Mouse (Mus musculus) urinary bladder, adult 2 months (tissue): ENCODE data around the gene Sema3e. TPM values are rescaled to one million over a fixed set of nuclear protein-coding genes. Genes with fewer than 3 reads are reported as not detected.

Experiments
- DNase-seq: peaks from one replicate; pipeline ENCODE4 v3.0.0; 2022; ENCODE audit warnings: low spot score
- polyA plus RNA-seq: library from polyadenylated mRNA; depleted of rRNA; stranded (reverse); fragments of >200 nt; gene quantifications from 2 replicates; pipeline ENCODE4 v1.2.3, GENCODE M21; 2012

Gene Sema3e
- polyA plus RNA-seq, 1 experiment, result 1.1 TPM

- no peak for DNase-seq
Measured at GRCm38 (mm10) chr5:14073152-14073551, 48.1 kb downstream of the Sema3e start.

- DNase-seq, result no peak
Measured at GRCm38 (mm10) chr5:14088100-14088499, 63.0 kb downstream of the Sema3e start.

- no peak for DNase-seq
Measured at GRCm38 (mm10) chr5:14089875-14090608, 65.0 kb downstream of the Sema3e start.

- no peak for DNase-seq
Measured at GRCm38 (mm10) chr5:14090609-14090969, 65.5 kb downstream of the Sema3e start.

- DNase-seq, result no peak
Measured at GRCm38 (mm10) chr5:14092262-14092776, 67.2 kb downstream of the Sema3e start.

- DNase-seq, result no peak
Measured at GRCm38 (mm10) chr5:14096196-14096595, 71.1 kb downstream of the Sema3e start.

DNA sequence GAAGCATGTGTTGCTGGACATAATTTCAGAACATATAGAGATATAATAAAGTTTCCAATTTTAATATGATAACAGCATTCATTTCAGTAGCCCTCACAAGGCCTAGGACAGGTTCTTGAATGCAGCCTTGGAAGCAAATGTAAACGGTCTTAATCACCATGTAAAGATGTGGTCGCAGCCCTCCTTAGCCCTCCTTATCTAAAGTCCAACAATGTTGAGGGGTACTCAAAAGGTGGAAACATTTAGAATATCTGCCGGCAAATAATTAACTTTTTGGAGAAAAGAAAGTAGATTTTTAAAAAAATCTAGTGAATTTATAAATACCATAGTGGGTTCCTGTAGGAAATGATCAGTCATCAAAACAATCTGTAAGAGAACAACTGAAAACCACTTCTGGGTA, 73.6 kb downstream of the Sema3e start:
- no peak for DNase-seq

GRCm38 (mm10) chr5:14107365-14107764, 82.3 kb downstream of the Sema3e start:
- no peak for DNase-seq

GRCm38 (mm10) chr5:14109001-14109400, 83.9 kb downstream of the Sema3e start:
- no peak for DNase-seq

GRCm38 (mm10) chr5:14111401-14111800, 86.3 kb downstream of the Sema3e start:
- DNase-seq, result no peak

DNA sequence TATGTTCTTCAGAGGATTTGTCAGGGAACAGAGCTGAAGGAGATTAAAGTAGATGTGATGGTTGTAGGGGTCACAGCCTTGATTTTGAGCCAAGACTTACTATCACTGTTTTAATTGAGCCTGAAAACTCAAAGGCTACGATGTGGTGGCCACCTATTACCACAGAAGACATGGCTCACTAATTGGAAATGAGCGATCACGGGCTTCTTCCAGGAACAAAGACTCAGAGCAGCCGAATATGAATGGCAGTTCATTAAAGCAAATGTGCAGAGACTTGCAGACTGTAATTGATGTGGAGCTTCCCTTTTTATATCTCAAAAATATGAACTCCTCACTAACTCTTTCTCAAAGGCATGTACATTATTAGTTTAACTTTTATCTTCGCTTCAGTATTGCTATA, 96.8 kb downstream of the Sema3e start:
- no peak for DNase-seq

GRCm38 (mm10) chr5:14126591-14126990, 101.5 kb downstream of the Sema3e start:
- no peak for DNase-seq

DNA sequence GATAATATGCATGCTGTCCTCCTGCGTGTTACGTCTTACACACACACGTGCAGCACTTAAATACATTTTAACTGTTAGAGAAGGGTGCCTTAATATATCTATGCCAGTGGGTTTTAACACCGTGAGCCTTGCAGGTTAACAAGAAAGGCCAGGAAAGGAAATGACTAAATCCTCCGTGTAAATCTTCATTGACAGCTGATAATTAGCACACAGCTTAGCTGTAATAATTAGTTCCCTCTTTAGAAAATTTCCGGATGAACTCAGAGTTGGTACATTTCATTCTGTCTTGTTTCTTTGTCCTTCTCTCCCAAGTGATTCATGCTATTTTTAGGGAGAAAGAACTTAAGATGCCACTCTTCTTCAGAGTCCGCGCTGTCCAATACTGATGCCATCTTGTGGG, 110.9 kb downstream of the Sema3e start:
- DNase-seq, result no peak

- DNase-seq, result no peak
Measured at GRCm38 (mm10) chr5:14138725-14139124, 113.6 kb downstream of the Sema3e start.

- no peak for DNase-seq
Measured at GRCm38 (mm10) chr5:14162579-14162978, 137.5 kb downstream of the Sema3e start.

DNA sequence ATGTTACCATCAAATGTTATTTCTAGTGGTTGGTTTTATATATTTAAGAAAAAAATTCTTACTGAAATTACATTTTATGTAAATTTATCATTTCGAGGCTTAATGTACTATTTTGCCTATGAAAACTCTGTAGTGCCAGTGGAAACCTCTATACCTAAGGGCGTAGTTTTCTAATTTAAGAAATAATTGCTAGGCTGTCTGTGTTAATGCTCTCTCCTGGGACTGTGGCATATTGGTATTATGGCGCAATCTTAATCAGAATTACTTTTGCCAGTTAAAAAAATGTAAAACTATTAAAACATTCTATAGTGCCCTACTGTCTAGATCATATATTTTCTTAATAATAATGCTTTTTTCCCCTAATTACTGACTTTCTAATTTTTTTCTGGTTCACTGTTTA, 138.2 kb downstream of the Sema3e start:
- DNase-seq, result no peak

DNA sequence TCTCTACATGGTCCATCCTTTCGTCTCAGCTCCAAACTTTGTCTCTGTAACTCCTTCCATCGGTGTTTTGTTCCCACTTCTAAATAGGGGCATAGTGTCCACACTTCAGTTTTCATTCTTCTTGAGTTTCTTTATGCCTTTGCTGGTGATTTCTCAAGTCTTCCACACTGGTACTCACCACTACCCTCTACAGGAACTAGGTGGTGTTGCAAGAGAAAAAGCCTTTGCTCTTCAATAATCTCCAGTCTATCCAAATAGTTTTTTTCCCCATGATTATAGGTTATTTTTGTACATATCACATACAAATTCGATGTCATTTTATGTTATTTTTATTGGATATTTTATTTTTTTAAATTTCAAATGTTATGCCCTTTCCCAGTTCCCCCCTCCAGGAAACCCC, 142.7 kb downstream of the Sema3e start:
- DNase-seq, result no peak

GRCm38 (mm10) chr5:14173355-14174183, 148.5 kb downstream of the Sema3e start:
- DNase-seq, result no peak

- no peak for DNase-seq
Measured at GRCm38 (mm10) chr5:14180571-14180970, 155.5 kb downstream of the Sema3e start.

DNA sequence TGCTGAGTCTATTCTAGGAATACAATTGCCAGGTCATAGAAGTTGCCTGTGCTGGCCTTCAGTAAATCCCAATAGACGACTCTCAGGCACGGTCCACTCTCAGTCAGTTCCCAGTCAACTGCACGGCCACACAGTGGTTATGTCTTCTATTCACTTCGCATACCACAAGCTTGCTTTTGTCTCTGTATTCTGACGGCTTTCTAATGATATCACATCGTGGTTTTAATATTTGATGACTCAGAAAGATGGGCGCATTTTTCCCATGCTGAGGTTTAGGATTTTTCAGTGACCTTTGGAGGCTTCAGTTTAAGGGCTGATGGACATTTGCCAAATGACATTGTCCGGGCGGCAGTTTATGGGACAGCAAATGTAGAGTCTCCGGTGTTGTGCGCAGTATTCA, 157.1 kb downstream of the Sema3e start:
- no peak for DNase-seq

DNA sequence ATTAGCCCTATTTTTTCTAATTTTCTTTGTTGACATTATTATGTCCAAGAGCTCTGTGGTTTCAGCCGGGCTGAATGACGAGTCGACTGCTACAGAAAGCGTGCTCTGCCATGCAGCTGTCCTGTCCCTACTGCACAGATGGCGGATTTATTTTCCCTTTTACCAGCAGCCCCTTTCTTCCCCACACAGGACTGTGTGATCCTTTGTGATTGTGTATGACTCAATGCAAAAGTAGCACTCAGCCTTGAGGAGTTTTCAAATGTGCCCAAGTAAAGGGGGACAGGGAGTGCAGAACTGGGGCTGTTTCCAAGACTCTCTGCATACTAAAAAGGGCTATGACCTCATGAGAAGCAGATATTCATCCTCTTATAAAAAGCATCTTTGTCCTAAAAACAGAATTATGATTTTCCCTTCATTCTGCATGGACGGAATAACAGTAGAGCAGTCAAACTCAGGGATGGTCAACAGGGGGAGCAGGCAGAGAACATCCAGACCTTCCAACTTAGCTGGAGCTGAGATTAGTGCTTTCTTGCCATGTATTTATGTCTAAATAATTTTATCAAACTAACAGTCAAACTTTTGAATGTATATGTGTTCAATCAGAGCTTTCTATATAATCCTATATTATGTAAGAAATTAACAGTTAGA, 170.2 kb downstream of the Sema3e start:
- no peak for DNase-seq

DNA sequence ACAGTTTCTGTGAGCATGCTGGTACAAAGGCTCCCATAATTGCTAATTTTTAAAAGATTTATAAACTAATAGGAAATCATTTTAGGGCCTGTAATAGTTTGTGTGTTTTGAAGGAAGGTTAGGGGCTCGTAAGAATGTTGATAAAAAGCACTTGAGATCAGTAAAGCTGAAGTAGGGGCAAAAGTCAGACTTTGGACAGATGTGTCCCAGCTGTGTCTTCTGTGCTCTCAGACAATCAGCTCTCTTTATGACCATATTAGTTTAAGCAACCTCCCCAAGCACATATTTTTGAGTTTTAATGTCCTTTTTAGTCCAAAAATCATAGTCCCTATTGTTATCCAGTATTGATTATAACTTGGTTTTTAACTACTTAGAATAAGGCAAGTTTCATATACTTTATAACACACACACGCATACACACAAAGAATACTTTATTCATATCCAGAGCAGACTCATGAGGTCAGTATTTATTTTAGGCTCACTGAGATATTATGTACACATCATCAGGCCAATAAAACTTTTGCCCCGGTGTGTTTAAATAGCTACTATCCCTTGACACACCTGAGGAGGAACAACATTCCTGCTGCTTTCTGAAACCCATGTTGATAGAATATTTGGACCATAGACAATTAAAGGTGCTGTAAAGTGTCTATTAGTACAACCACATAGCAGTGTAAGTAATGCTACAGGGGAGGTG, 173.4 kb downstream of the Sema3e start:
- no peak for DNase-seq
